Mouse (Mus musculus): Measurements from ENCODE around the gene Tspan5. TPM values are rescaled to one million over a fixed set of nuclear protein-coding genes. Genes with fewer than 3 reads are reported as not detected.

Gene Tspan5
- polyA plus RNA-seq, 1 experiment, result 22.2 TPM

DNA sequence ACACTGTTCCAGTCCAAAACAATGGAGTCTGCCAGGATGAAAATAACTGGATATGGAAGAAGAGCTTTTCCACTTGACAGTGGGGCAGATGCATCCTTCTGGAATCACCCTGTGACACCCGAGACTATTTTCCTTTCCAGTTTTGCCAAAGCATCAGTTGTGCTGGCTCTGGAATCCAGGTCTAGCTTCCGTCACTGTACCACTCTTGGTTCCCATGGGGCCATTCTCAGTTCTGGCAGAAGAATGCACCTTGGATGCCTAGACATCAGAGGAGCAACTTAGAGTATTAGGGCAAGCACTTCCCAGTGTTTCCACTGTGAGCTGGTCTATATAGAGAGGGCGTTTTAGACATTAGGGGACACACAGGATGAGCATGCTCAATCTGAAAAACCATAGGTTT, 119.6 kb downstream of the Tspan5 start:
- Histone ChIP-seq H3K4me1 (ENCODE audit: control insufficient read depth, insufficient read depth, low read length) (no peaks in the 10 kb centered on the region), H3K9me3 (replicated peaks; ENCODE audit: control insufficient read depth, insufficient read depth, low read length, poor library complexity, severe bottlenecking) (no peaks in the 10 kb centered on the region)

DNA sequence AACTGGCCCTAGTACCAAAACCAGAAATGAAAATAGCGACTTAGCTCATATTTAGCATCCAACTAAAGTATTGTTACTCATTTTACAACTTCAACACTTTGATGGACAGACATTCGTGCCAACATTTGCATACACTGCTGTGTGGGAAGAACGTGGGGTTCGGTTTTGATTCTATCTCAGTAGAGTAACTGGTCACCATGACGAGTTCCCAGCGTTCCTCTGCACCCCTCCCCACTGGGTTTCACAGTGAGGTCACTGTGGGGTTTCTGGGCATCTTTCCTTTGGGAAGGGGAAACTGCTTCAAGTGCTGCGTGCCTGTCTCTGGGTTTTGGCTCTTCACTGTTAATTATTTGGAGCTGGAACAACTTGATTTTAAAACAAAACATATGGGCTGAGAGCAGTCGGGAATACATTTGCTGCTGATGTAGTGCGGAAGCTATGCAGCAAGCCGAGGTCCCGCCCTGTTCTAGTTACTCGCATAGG, 122.2 kb downstream of the Tspan5 start:
- H3K27me3 ChIP-seq (ENCODE audit: control insufficient read depth, insufficient read depth, low read length, poor library complexity, severe bottlenecking), result no peaks in the 10 kb centered on the region
- H3K36me3 ChIP-seq (ENCODE audit: control insufficient read depth, insufficient read depth, low read length, poor library complexity, severe bottlenecking), result no peaks in the 10 kb centered on the region
- H3K9ac ChIP-seq (ENCODE audit: low read depth, poor library complexity, severe bottlenecking), result no peak overlapping the region
- H3K9me3 ChIP-seq (replicated peaks; ENCODE audit: control insufficient read depth, insufficient read depth, low read length, poor library complexity, severe bottlenecking), result peaks cover 3% of the 10 kb centered on the region; the same call in 1 of the 2 replicates
- no peaks in the 10 kb centered on the region for H3K4me1 ChIP-seq (ENCODE audit: control insufficient read depth, insufficient read depth, low read length)
- H3K4me3 ChIP-seq (ENCODE audit: low read depth, low read length), result no peak overlapping the region
- H3K27ac ChIP-seq (ENCODE audit: insufficient read depth, low read length), result no peak overlapping the region
- TF ChIP-seq POLR2A (IDR thresholded peaks at IDR 0.05; ENCODE audit: insufficient read depth, low read length) (no peak), EP300 (IDR thresholded peaks at IDR 0.05; ENCODE audit: insufficient read depth, low read depth, low read length) (no peak), CTCF (IDR thresholded peaks at IDR 0.05; ENCODE audit: low read depth, low read length) (no peak)

More for the DNA sequence above, 119.6 kb downstream of the Tspan5 start:
- H3K4me3 ChIP-seq (ENCODE audit: low read depth, low read length), result no peak overlapping the region
- H3K9ac ChIP-seq (ENCODE audit: low read depth, poor library complexity, severe bottlenecking), result no peak overlapping the region
- H3K36me3 ChIP-seq (ENCODE audit: control insufficient read depth, insufficient read depth, low read length, poor library complexity, severe bottlenecking), result no peaks in the 10 kb centered on the region
- H3K27ac ChIP-seq (ENCODE audit: insufficient read depth, low read length), result no peak overlapping the region
- no peaks in the 10 kb centered on the region for H3K27me3 ChIP-seq (ENCODE audit: control insufficient read depth, insufficient read depth, low read length, poor library complexity, severe bottlenecking)
- TF ChIP-seq EP300 (IDR thresholded peaks at IDR 0.05; ENCODE audit: insufficient read depth, low read depth, low read length) (no peak), CTCF (IDR thresholded peaks at IDR 0.05; ENCODE audit: low read depth, low read length) (no peak), POLR2A (IDR thresholded peaks at IDR 0.05; ENCODE audit: insufficient read depth, low read length) (no peak)

DNA sequence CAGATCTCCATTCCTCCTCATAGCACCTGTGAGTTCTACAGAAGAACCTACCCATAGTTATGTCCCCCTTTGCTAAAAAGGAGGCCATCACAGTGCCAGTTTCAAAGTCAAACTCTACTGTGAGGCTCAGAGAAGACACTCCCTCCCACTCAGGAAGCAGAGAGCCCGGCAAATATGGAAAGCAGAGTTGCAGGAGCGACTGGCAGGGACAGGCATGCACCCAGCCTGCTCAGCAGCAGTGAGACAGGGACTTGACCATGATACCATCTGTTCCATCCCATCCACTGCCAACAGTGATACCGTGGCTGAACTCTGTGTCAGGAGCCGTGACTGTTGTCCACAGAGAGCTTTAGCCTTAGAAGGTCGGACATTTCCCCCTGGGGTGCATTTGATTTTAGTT, 123.3 kb downstream of the Tspan5 start:
- Histone ChIP-seq H3K4me1 (ENCODE audit: control insufficient read depth, insufficient read depth, low read length) (no peaks in the 10 kb centered on the region), H3K9me3 (replicated peaks; ENCODE audit: control insufficient read depth, insufficient read depth, low read length, poor library complexity, severe bottlenecking) (peaks cover 3% of the 10 kb centered on the region; the same call in 1 of the 2 replicates), H3K27ac (ENCODE audit: insufficient read depth, low read length) (no peak overlapping the region), H3K4me3 (ENCODE audit: low read depth, low read length) (no peak overlapping the region), H3K27me3 (ENCODE audit: control insufficient read depth, insufficient read depth, low read length, poor library complexity, severe bottlenecking) (no peaks in the 10 kb centered on the region), H3K36me3 (ENCODE audit: control insufficient read depth, insufficient read depth, low read length, poor library complexity, severe bottlenecking) (no peaks in the 10 kb centered on the region), H3K9ac (ENCODE audit: low read depth, poor library complexity, severe bottlenecking) (no peak overlapping the region)
- no peak for TF ChIP-seq EP300 (IDR thresholded peaks at IDR 0.05; ENCODE audit: insufficient read depth, low read depth, low read length)
- no peak for TF ChIP-seq CTCF (IDR thresholded peaks at IDR 0.05; ENCODE audit: low read depth, low read length)

DNA sequence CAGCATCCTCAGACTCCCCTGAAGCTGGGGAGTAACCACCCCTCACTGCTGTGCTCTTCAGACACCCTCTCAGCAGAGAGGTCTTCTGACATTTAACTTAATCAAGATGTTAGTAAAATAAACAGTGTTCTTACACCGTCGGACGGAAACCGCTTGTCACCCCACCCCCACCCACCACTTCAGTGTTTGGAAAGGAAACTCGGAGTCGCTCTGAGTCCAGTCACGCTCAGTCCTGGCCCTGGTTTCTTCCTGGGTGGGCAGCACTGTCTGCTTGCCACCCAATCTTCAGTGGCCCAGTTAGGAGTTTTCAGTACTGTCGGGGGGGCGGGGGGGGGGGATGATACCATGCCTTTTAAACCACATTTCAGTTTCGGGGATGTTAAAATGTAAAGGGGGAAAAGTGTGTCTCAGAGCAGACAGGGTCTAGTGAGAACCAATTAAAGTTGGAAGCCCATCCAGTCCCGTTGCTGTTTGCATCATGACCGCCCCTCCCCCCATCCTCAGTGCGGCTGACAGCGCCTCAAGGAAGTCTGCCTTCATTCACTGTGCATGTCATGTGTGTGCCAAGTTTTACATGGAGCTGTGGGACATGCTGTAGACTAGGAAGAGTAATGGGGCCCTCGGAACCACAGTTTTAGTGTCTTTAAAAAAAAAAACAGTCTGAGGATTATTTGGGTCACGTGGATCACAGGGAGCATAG, 125.3 kb downstream of the Tspan5 start:
- H3K36me3 ChIP-seq (ENCODE audit: control insufficient read depth, insufficient read depth, low read length, poor library complexity, severe bottlenecking), result no peaks in the 10 kb centered on the region
- no peak overlapping the region for H3K27ac ChIP-seq (ENCODE audit: insufficient read depth, low read length)
- no peak overlapping the region for H3K9ac ChIP-seq (ENCODE audit: low read depth, poor library complexity, severe bottlenecking)
- no peak overlapping the region for H3K4me3 ChIP-seq (ENCODE audit: low read depth, low read length)
- no peaks in the 10 kb centered on the region for H3K4me1 ChIP-seq (ENCODE audit: control insufficient read depth, insufficient read depth, low read length)
- peaks cover 3% of the 10 kb centered on the region; the same call in 1 of the 2 replicates for H3K9me3 ChIP-seq (replicated peaks; ENCODE audit: control insufficient read depth, insufficient read depth, low read length, poor library complexity, severe bottlenecking)
- no peak for TF ChIP-seq CTCF (IDR thresholded peaks at IDR 0.05; ENCODE audit: low read depth, low read length)
- no peaks in the 10 kb centered on the region for H3K27me3 ChIP-seq (ENCODE audit: control insufficient read depth, insufficient read depth, low read length, poor library complexity, severe bottlenecking)

DNA sequence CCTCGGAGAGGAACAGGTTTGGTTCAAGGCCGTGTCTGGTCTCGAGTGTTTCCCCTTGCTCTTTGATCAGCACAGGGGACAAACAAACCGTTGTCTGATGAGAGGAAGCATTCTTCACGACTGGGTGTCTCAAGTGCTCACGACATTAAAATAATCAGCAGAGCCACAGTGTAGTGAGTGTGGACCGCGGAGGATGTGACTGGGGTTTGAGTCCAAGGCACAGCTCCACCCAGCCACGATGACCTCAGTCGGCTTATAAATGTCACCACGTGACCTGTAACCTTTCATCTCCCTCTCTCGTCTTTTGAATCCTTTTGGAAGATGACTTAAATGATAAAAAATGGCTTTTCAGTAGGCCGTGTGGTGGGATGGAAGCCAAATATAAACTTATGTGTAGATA, 126.4 kb downstream of the Tspan5 start:
- peaks cover 3% of the 10 kb centered on the region; the same call in 1 of the 2 replicates for H3K9me3 ChIP-seq (replicated peaks; ENCODE audit: control insufficient read depth, insufficient read depth, low read length, poor library complexity, severe bottlenecking)
- H3K27ac ChIP-seq (ENCODE audit: insufficient read depth, low read length), result no peak overlapping the region
- H3K9ac ChIP-seq (ENCODE audit: low read depth, poor library complexity, severe bottlenecking), result no peak overlapping the region
- H3K4me3 ChIP-seq (ENCODE audit: low read depth, low read length), result no peak overlapping the region
- TF ChIP-seq POLR2A (IDR thresholded peaks at IDR 0.05; ENCODE audit: insufficient read depth, low read length), result no peak
- no peak for TF ChIP-seq EP300 (IDR thresholded peaks at IDR 0.05; ENCODE audit: insufficient read depth, low read depth, low read length)
- TF ChIP-seq CTCF (IDR thresholded peaks at IDR 0.05; ENCODE audit: low read depth, low read length), result no peak
- no peaks in the 10 kb centered on the region for H3K36me3 ChIP-seq (ENCODE audit: control insufficient read depth, insufficient read depth, low read length, poor library complexity, severe bottlenecking)
- H3K27me3 ChIP-seq (ENCODE audit: control insufficient read depth, insufficient read depth, low read length, poor library complexity, severe bottlenecking), result no peaks in the 10 kb centered on the region
- H3K4me1 ChIP-seq (ENCODE audit: control insufficient read depth, insufficient read depth, low read length), result no peaks in the 10 kb centered on the region

DNA sequence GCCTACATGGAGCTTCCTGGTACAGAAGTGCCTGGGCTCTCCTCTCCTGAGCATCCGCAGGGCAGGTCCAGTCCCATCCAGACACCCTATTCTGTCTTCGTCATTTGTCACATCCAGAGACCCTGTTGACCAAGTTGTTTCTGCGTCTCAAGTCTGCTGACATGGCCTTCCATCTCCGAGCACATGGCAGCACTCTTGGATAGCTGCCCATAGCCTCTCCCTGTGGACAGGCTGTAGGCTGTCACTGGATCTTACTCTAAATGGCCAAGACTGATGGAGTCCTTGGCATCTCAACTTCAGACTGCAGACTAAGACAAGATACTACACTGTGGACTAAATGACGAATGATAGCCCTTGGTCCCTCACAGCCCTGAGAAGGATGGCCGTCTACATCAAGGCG, 133.3 kb downstream of the Tspan5 start:
- no peaks in the 10 kb centered on the region for H3K9me3 ChIP-seq (replicated peaks; ENCODE audit: control insufficient read depth, insufficient read depth, low read length, poor library complexity, severe bottlenecking)
- no peaks in the 10 kb centered on the region for H3K27me3 ChIP-seq (ENCODE audit: control insufficient read depth, insufficient read depth, low read length, poor library complexity, severe bottlenecking)
- H3K9ac ChIP-seq (ENCODE audit: low read depth, poor library complexity, severe bottlenecking), result no peak overlapping the region
- no peaks in the 10 kb centered on the region for H3K36me3 ChIP-seq (ENCODE audit: control insufficient read depth, insufficient read depth, low read length, poor library complexity, severe bottlenecking)
- H3K4me3 ChIP-seq (ENCODE audit: low read depth, low read length), result no peak overlapping the region
- TF ChIP-seq EP300 (IDR thresholded peaks at IDR 0.05; ENCODE audit: insufficient read depth, low read depth, low read length) (no peak), POLR2A (IDR thresholded peaks at IDR 0.05; ENCODE audit: insufficient read depth, low read length) (no peak), CTCF (IDR thresholded peaks at IDR 0.05; ENCODE audit: low read depth, low read length) (no peak)
- peaks cover 2% of the 10 kb centered on the region for H3K4me1 ChIP-seq (ENCODE audit: control insufficient read depth, insufficient read depth, low read length)
- no peak overlapping the region for H3K27ac ChIP-seq (ENCODE audit: insufficient read depth, low read length)

All from ES-Bruce4 (cell line).